Mouse (Mus musculus) heart, embryonic 15.5 days (tissue): ENCODE data around the gene Mob1b. TPM values are rescaled to one million over a fixed set of nuclear protein-coding genes. Genes with fewer than 3 reads are reported as not detected.

Experiments used
- ATAC-seq: fragments of 200-750 bp; cut with Nextera tagmentation; replicated peaks from 2 replicates; pipeline ENCODE4 v1.8.0; 2017; ENCODE audit warnings: low read depth, moderate TSS enrichment; ENCODE audit not compliant: insufficient number of reproducible peaks, insufficient read depth, low FRiP score
- H3K27ac ChIP-seq: fragments of 300-500 bp; sonication (generic); 2 replicates; pipeline ENCODE4 v1.5.1; 2015; ENCODE audit warnings: mild to moderate bottlenecking, inconsistent platforms
- H3K27me3 ChIP-seq: fragments of 300-500 bp; sonication (generic); 2 replicates; pipeline ENCODE4 v1.6.1; 2015; ENCODE audit warnings: inconsistent platforms
- H3K36me3 ChIP-seq: fragments of 300-500 bp; sonication (generic); 2 replicates; pipeline ENCODE4 v1.6.1; 2015; ENCODE audit warnings: mild to moderate bottlenecking, inconsistent platforms
- H3K4me1 ChIP-seq: fragments of 300-500 bp; sonication (generic); replicated peaks from 2 replicates; pipeline ENCODE4 v1.6.1; 2015; ENCODE audit warnings: inconsistent platforms
- H3K4me2 ChIP-seq: fragments of 300-500 bp; sonication (generic); 2 replicates; pipeline ENCODE4 v1.6.1; 2015; ENCODE audit warnings: inconsistent platforms, mild to moderate bottlenecking, moderate library complexity
- H3K4me3 ChIP-seq: fragments of 300-500 bp; sonication (generic); 2 replicates; pipeline ENCODE4 v1.5.1; 2015; ENCODE audit warnings: mild to moderate bottlenecking, inconsistent platforms
- H3K9ac ChIP-seq: fragments of 300-500 bp; sonication (generic); 2 replicates; pipeline ENCODE4 v1.6.1; 2015; ENCODE audit warnings: mild to moderate bottlenecking, inconsistent platforms
- H3K9me3 ChIP-seq: fragments of 300-500 bp; sonication (generic); replicated peaks from 2 replicates; pipeline ENCODE4 v1.6.1; 2016; ENCODE audit warnings: inconsistent platforms
- WGBS: fragments of 180-500 bp; shearing (Covaris S2); methylation state at CpG from one replicate; pipeline ENCODE4 v1.1.7; 2015; ENCODE audit warnings: mixed read lengths; 5-methylcytosine and 5-hydroxymethylcytosine counted together
- polyA plus RNA-seq: library from polyadenylated mRNA; unstranded; fragments of >200 nt; fragmentation: Nextera tagmentation; extraction: Ambion mirVana; gene quantifications from 2 replicates; pipeline ENCODE4 v1.2.1, GENCODE M21; 2015

The Mob1b gene
- polyA plus RNA-seq, 1 experiment from 2014 or later, result 15.7 TPM

DNA sequence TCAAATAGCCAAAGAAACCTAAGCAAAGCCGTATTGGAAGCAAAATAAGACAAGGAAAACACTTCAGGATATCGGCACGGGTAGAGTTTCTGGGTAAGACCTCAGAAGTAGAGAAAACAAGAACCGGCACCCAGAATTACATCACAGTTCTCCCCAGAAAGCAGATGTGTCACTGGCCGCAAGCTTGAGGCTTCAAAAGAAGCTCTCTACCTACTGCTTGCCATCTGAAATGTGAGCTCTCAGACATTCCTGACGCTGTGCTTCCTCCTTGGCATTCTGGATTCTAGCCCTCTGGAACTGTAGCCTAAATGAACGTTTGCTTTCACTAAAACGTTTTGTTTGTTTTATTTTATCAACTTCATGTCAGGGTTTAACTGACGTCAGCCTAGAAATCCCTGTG, 70.0 kb downstream of the Mob1b start:
- Histone ChIP-seq H3K36me3 (no peaks in the 10 kb centered on the region), H3K27me3 (no peaks in the 10 kb centered on the region), H3K27ac (no peak overlapping the region), H3K4me2 (no peak overlapping the region), H3K9ac (no peak overlapping the region), H3K9me3 (no peaks in the 10 kb centered on the region), H3K4me1 (no peaks in the 10 kb centered on the region), H3K4me3 (no peak overlapping the region)
- ATAC-seq, result no peak
- 41% methylated on average over 9 of the region's 9 CpGs for WGBS

DNA sequence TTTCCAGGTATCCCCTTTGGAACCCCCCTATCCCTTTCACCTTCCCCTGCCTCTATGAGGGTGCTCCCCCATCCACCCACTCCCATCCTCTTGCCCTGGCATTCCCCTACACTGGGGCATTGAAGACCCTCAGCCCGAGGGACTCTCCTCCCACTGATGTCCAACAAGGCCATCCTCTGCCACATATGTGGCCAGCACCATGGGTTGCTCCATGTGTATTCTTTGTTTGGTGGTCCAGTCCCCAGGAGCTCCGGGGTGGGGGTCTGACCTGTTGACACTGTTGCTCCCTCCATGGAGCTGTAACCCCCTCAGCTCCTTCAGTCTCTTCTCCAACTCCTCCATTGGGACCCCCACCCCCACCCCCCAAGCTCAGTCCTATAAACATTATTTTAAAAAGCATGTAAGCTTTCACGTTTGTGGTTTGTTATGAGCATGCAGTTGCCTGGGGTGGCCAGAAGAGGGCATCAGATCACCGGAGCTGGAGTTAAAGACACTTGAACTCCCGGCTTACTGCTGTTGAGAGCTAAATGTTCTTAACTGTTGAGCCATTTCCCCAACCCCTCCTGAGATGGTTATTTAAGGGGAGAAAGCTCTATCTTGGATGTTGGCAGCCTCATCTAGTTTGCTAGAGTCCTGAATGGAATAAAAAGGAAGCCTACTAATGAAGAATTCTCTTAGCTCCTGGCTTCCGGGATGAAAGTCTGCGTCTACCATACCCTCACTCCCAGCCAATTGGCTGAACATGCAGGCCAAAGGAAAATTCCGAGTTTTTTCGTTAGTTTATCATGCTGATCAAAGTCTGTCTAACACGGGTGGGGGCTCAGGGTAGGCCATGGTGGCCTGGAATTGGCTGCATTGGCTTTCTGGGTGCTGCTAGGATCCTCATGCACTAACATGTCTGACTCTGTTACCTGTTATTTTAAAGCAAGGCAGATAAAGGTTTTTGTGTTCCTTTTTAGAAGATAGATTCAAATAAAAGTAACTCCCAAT, 70.9 kb downstream of the Mob1b start:
- no peak overlapping the region for H3K4me2 ChIP-seq
- H3K9ac ChIP-seq, result no peak overlapping the region
- no peaks in the 10 kb centered on the region for H3K36me3 ChIP-seq
- H3K4me1 ChIP-seq, result no peaks in the 10 kb centered on the region
- 33% methylated on average over 10 of the region's 10 CpGs for WGBS
- H3K27ac ChIP-seq, result no peak overlapping the region
- H3K9me3 ChIP-seq, result no peaks in the 10 kb centered on the region
- H3K27me3 ChIP-seq, result no peaks in the 10 kb centered on the region
- no peak overlapping the region for H3K4me3 ChIP-seq
- no peak; the same call in 1 of the 2 replicates for ATAC-seq

DNA sequence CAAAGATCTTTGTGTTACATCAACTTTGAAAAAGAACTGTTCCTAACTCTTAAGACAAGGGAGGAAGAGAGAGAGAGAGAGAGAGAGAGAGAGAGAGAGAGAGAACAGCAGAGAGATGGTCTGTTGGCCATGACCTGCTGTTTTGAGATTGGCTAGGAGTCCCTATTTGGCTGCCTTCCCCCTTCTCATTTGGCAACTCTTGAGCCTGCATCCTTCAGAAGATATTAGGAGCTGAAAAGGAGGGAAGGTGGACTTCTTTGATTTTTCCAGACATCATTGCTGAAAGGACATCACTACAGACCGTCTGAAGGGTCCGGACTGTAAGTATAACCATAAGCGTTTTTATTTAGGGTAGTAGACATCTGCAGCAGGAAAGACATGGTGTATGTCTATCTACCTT, 73.0 kb downstream of the Mob1b start:
- WGBS, result 78% methylated on average over 3 of the region's 3 CpGs

GRCm38 (mm10) chr5:88795910-88796584, 75.4 kb downstream of the Mob1b start:
- no peaks in the 10 kb centered on the region for H3K36me3 ChIP-seq
- no peak for ATAC-seq
- no peak overlapping the region for H3K4me3 ChIP-seq
- no peaks in the 10 kb centered on the region for H3K9me3 ChIP-seq
- WGBS, result 46% methylated on average over 9 of the region's 9 CpGs
- no peak overlapping the region for H3K9ac ChIP-seq
- H3K27ac ChIP-seq, result no peak overlapping the region
- no peak overlapping the region for H3K4me2 ChIP-seq
- H3K27me3 ChIP-seq, result no peaks in the 10 kb centered on the region
- H3K4me1 ChIP-seq, result no peaks in the 10 kb centered on the region

More for the DNA sequence above, 73.0 kb downstream of the Mob1b start:
- H3K4me3 ChIP-seq, result no peak overlapping the region
- H3K36me3 ChIP-seq, result no peaks in the 10 kb centered on the region
- no peaks in the 10 kb centered on the region for H3K27me3 ChIP-seq
- ATAC-seq, result no peak
- H3K27ac ChIP-seq, result no peak overlapping the region
- no peaks in the 10 kb centered on the region for H3K4me1 ChIP-seq
- no peaks in the 10 kb centered on the region for H3K9me3 ChIP-seq
- H3K4me2 ChIP-seq, result no peak overlapping the region
- H3K9ac ChIP-seq, result no peak overlapping the region

GRCm38 (mm10) chr5:88796588-88796987, 75.9 kb downstream of the Mob1b start:
- Histone ChIP-seq H3K36me3 (no peaks in the 10 kb centered on the region), H3K27ac (no peak overlapping the region), H3K27me3 (no peaks in the 10 kb centered on the region), H3K9me3 (no peaks in the 10 kb centered on the region), H3K4me3 (no peak overlapping the region), H3K9ac (no peak overlapping the region), H3K4me1 (no peaks in the 10 kb centered on the region), H3K4me2 (no peak overlapping the region)
- no peak for ATAC-seq
- 51% methylated on average over 11 of the region's 11 CpGs for WGBS

GRCm38 (mm10) chr5:88797121-88797520, 76.5 kb downstream of the Mob1b start:
- Histone ChIP-seq H3K9ac (no peak overlapping the region), H3K4me2 (no peak overlapping the region), H3K27me3 (no peaks in the 10 kb centered on the region), H3K4me1 (no peaks in the 10 kb centered on the region), H3K9me3 (no peaks in the 10 kb centered on the region), H3K4me3 (no peak overlapping the region), H3K27ac (no peak overlapping the region), H3K36me3 (no peaks in the 10 kb centered on the region)
- WGBS, result 74% methylated on average over 6 of the region's 6 CpGs
- ATAC-seq, result no peak

DNA sequence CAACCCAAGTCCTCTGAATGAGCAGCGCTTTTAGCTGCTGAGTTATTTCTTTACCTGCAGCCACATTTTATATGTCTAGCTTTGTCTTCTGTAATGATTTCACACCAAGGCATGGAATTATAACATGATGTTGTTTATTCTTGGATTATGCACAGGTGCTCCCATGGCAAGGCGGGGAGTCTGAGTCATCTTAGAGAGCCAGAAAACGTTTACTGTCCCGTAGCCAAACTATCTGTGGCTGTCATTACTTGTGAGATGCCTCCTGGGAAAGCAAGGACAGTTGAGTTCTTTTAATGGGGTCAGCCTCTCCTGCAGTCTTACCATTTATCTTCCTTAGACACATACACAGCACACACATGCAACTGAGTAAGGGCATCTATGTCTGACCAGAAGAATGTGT, 85.0 kb downstream of the Mob1b start:
- 81% methylated on average over 4 of the region's 4 CpGs for WGBS
- H3K4me2 ChIP-seq, result no peak overlapping the region
- no peak overlapping the region for H3K9ac ChIP-seq
- peaks cover 17% of the 10 kb centered on the region for H3K4me1 ChIP-seq
- H3K4me3 ChIP-seq, result no peak overlapping the region
- no peak overlapping the region for H3K27ac ChIP-seq
- no peak for ATAC-seq
- H3K27me3 ChIP-seq, result no peaks in the 10 kb centered on the region
- no peaks in the 10 kb centered on the region for H3K9me3 ChIP-seq
- H3K36me3 ChIP-seq, result no peaks in the 10 kb centered on the region

DNA sequence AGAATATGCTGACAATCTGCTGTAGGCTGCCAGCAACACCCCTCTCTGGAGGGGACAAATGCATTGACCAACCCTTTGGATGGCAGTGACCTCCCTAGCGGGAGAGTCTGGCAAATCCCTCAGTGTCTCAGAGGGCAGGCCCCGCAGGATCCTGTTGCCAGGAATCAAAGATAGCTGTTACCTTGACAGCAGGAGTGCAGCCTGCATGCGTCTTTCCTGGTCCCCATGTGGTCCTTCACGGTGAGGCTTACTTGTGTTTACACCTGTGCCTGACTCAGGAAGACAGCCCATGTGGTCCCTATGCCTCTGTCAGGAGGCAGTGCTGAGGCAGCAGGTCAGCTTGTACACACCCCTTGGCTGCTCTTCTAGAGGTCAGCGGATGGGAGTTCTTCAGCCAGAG, 85.6 kb downstream of the Mob1b start:
- H3K27ac ChIP-seq, result no peak overlapping the region

DNA sequence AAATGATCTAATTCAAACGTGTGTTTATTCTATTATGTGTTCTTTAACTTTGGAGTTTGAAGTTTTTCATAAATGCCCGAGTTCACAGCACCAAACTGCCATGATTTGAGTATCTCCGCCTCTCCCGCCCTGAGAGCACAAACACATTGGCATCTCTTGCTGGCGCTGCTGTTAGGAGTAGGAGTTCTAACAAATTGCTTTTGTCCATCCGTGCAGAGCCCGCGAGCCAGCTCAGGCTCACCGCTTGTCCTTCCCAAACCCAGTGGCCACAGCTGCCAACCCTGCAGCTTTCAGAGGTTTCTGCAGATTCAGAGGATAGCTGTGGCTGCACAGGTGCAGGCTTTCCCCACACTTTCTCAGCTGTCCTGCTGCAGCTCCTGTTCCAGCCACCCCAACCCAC, 86.7 kb downstream of the Mob1b start:
- H3K4me2 ChIP-seq, result peak overlapping the region; percentile 39
- no peaks in the 10 kb centered on the region for H3K27me3 ChIP-seq
- H3K4me3 ChIP-seq, result no peak overlapping the region
- H3K9ac ChIP-seq, result no peak overlapping the region
- peaks cover 17% of the 10 kb centered on the region for H3K4me1 ChIP-seq
- no peaks in the 10 kb centered on the region for H3K9me3 ChIP-seq
- no peaks in the 10 kb centered on the region for H3K36me3 ChIP-seq
- H3K27ac ChIP-seq, result no peak overlapping the region
- 23% methylated on average over 9 of the region's 9 CpGs for WGBS
- no peak for ATAC-seq

More for the DNA sequence above, 85.6 kb downstream of the Mob1b start:
- Histone ChIP-seq H3K4me2 (no peak overlapping the region), H3K9ac (no peak overlapping the region), H3K36me3 (no peaks in the 10 kb centered on the region), H3K4me3 (no peak overlapping the region), H3K9me3 (no peaks in the 10 kb centered on the region), H3K4me1 (peaks cover 17% of the 10 kb centered on the region), H3K27me3 (no peaks in the 10 kb centered on the region)
- ATAC-seq, result no peak
- WGBS, result 14% methylated on average over 5 of the region's 5 CpGs

- WGBS, result 67% methylated on average over 2 of the region's 2 CpGs
- H3K4me3 ChIP-seq, result no peak overlapping the region
- no peak overlapping the region for H3K9ac ChIP-seq
- H3K27me3 ChIP-seq, result no peaks in the 10 kb centered on the region
- H3K4me1 ChIP-seq, result no peaks in the 10 kb centered on the region
- no peak overlapping the region for H3K4me2 ChIP-seq
- no peaks in the 10 kb centered on the region for H3K36me3 ChIP-seq
- H3K27ac ChIP-seq, result no peak overlapping the region
- no peak for ATAC-seq
- H3K9me3 ChIP-seq, result no peaks in the 10 kb centered on the region
Observed at GRCm38 (mm10) chr5:88813188-88813587, 92.5 kb downstream of the Mob1b start.
